Mouse (Mus musculus) spleen, adult 2 months (tissue): ENCODE measurements around the gene Trim80. TPM values are rescaled to one million over a fixed set of nuclear protein-coding genes. Genes with fewer than 3 reads are reported as not detected.
A peak's percentile ranks its signal among the peaks of the same experiment; 100 is the strongest.

Experiments used
- DNase-seq, 2 experiments: peaks; one replicate each; pipeline versions ENCODE4 v3.0.0 to v3.0.0-alpha.2; 2012 to 2021; ENCODE audit warnings: low spot score in 2 of 2, low read depth in 1 of 2
- H3K27ac ChIP-seq: fragments of 200-500 bp; 2 replicates; pipeline ENCODE4 v1.5.1; 2012; ENCODE audit warnings: low read length, inconsistent platforms; ENCODE audit not compliant: insufficient read depth
- H3K27me3 ChIP-seq: fragments of 200-500 bp; 2 replicates; pipeline ENCODE4 v1.6.1; 2012; ENCODE audit warnings: mild to moderate bottlenecking, moderate library complexity, low read length, inconsistent platforms; ENCODE audit not compliant: control insufficient read depth, insufficient read depth
- H3K36me3 ChIP-seq: fragments of 200-500 bp; 2 replicates; pipeline ENCODE4 v1.6.1; 2012; ENCODE audit warnings: mild to moderate bottlenecking, low read length, inconsistent platforms; ENCODE audit not compliant: control insufficient read depth, insufficient read depth
- H3K4me1 ChIP-seq: fragments of 200-500 bp; 2 replicates; pipeline ENCODE4 v1.6.1; 2011; ENCODE audit warnings: inconsistent platforms; ENCODE audit not compliant: control insufficient read depth, insufficient read depth, insufficient read length
- H3K4me3 ChIP-seq: fragments of 200-500 bp; 2 replicates; pipeline ENCODE4 v1.5.1; 2011; ENCODE audit warnings: mild to moderate bottlenecking, inconsistent platforms; ENCODE audit not compliant: insufficient read depth, insufficient read length; ENCODE audit errors: extremely low read depth
- CTCF ChIP-seq: fragments of 200-500 bp; IDR thresholded peaks from 2 replicates; pipeline ENCODE4 v1.5.1; 2011; ENCODE audit warnings: mild to moderate bottlenecking, inconsistent platforms; ENCODE audit not compliant: insufficient read depth, insufficient read length, insufficient replicate concordance; ENCODE audit errors: extremely low read depth
- POLR2A ChIP-seq: fragments of 200-500 bp; IDR thresholded peaks from 2 replicates; pipeline ENCODE4 v1.6.1; 2011; ENCODE audit warnings: low read depth, low read length, inconsistent platforms
- WGBS: fragments of 180-500 bp; shearing (Covaris S2); methylation state at CpG from one replicate; pipeline ENCODE4 v1.1.7; 2018; 5-methylcytosine and 5-hydroxymethylcytosine counted together
- polyA plus RNA-seq: library from polyadenylated mRNA; depleted of rRNA; stranded (reverse); fragments of >200 nt; gene quantifications from 2 replicates; pipeline ENCODE4 v1.2.3, GENCODE M21; 2012

Trim80 gene
- polyA plus RNA-seq, 1 experiment, result not detected

DNA sequence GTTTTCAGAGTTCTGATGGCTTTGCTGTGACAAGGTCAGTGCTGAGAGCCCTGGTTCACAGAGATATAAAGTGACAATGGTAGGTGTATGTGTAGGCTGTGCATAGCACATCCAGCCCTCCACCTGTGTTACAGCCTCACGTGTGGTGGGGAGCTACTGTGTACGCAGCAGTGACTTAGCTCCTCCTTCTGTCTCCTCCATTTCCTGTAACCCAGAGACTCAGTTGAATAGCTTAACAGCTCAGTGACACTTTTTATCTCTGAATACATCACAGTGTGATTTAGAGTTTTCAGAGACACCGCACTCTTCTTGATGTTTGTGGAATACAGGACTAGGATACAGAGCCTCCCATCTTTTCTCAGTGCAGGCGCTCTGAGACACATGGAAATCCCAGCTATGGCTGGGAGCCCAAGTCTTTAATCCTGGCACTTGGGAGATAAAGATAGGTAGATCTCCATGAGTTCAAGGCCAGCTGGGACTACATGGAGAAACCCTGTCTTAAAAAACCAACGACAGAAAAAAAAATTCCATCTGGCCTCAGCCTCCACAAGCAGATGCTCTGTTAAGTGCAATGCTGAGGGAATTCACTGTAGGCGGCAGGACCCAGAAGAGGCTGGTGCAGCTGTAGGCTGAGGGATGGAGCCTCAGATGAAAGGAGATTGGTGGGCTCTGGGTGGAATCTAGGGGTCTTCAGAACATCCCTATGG, 41.4 kb downstream of the Trim80 start:
- DNase-seq, result no peak
- Histone ChIP-seq H3K27ac (no peak overlapping the region), H3K27me3 (no peaks in the 10 kb centered on the region), H3K36me3 (peaks cover 5% of the 10 kb centered on the region), H3K4me1 (peaks cover 6% of the 10 kb centered on the region; the same call in 1 of the 2 replicates), H3K4me3 (no peak overlapping the region)
- WGBS, result 69% methylated on average over 6 of the region's 6 CpGs
- TF ChIP-seq POLR2A (no peak), CTCF (no peak)

GRCm38 (mm10) chr11:115483278-115483677, 42.9 kb downstream of the Trim80 start:
- Histone ChIP-seq H3K36me3 (peaks cover 5% of the 10 kb centered on the region), H3K27ac (no peak overlapping the region), H3K27me3 (no peaks in the 10 kb centered on the region), H3K4me3 (no peak overlapping the region), H3K4me1 (peaks cover 6% of the 10 kb centered on the region; the same call in 1 of the 2 replicates)
- no peak for TF ChIP-seq CTCF
- TF ChIP-seq POLR2A, result no peak
- no peak for DNase-seq
- 87% methylated on average over 11 of the region's 11 CpGs for WGBS

GRCm38 (mm10) chr11:115483726-115484125, 43.4 kb downstream of the Trim80 start:
- H3K27me3 ChIP-seq, result no peaks in the 10 kb centered on the region
- WGBS, result 26% methylated on average over 6 of the region's 6 CpGs
- no peak overlapping the region for H3K4me3 ChIP-seq
- DNase-seq, result peak in 1 of 2 experiments; percentile 64
- no peak overlapping the region for H3K27ac ChIP-seq
- peaks cover 2% of the 10 kb centered on the region; the same call in 1 of the 2 replicates for H3K4me1 ChIP-seq
- peaks cover 7% of the 10 kb centered on the region for H3K36me3 ChIP-seq
- peak; percentile 79; the same call in 1 of the 2 replicates for TF ChIP-seq CTCF
- TF ChIP-seq POLR2A, result no peak

DNA sequence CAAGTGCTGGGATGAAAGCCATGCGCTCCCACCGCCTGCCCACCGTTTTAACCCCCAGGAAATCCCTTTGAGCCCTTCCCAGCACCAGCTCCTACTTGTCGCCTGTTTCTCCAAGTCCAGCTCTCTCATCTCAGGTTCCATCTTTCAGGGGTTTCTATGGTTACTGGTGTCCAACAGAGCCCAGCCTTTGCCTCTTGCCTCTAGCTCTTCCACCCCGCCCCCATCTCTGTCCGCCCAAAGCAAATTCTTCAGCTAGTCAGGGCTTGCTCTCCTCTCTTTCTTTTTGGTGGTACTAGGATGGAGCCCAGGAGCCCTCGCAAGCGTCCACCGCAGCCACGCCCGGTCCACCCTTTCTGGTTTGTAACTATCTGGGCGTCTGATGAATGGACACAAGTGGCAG, 44.8 kb downstream of the Trim80 start:
- peaks cover 15% of the 10 kb centered on the region for H3K36me3 ChIP-seq
- TF ChIP-seq CTCF, result no peak
- TF ChIP-seq POLR2A, result no peak
- no peak overlapping the region for H3K27ac ChIP-seq
- no peak for DNase-seq
- no peaks in the 10 kb centered on the region for H3K4me1 ChIP-seq
- WGBS, result 93% methylated on average over 12 of the region's 12 CpGs
- H3K4me3 ChIP-seq, result no peak overlapping the region
- no peaks in the 10 kb centered on the region for H3K27me3 ChIP-seq

- no peak overlapping the region for H3K4me3 ChIP-seq
- no peak for DNase-seq
- no peak overlapping the region for H3K27ac ChIP-seq
- H3K27me3 ChIP-seq, result no peaks in the 10 kb centered on the region
- no peak for TF ChIP-seq POLR2A
- peaks cover 5% of the 10 kb centered on the region; the same call in 1 of the 2 replicates for H3K4me1 ChIP-seq
- peaks cover 19% of the 10 kb centered on the region for H3K36me3 ChIP-seq
- WGBS, result 95% methylated on average over 19 of the region's 19 CpGs
Observed at GRCm38 (mm10) chr11:115488551-115489104, 48.3 kb downstream of the Trim80 start.

- H3K36me3 ChIP-seq, result peaks cover 19% of the 10 kb centered on the region
- TF ChIP-seq POLR2A (no peak), CTCF (no peak)
- peak overlapping the region; percentile 80; the same call in 1 of the 2 replicates for H3K4me3 ChIP-seq
- WGBS, result 50% methylated on average over 25 of the region's 25 CpGs
- peak overlapping the region; percentile 80 for H3K27ac ChIP-seq
- peaks cover 5% of the 10 kb centered on the region; the same call in 1 of the 2 replicates for H3K4me1 ChIP-seq
- DNase-seq, result no peak
- no peaks in the 10 kb centered on the region for H3K27me3 ChIP-seq
Observed at GRCm38 (mm10) chr11:115490441-115491355, 50.4 kb downstream of the Trim80 start.
